Mouse (Mus musculus) forebrain, postnatal 0 days (tissue): Measurements from ENCODE around the gene Prmt2. TPM values are rescaled to one million over a fixed set of nuclear protein-coding genes. Genes with fewer than 3 reads are reported as not detected.

Source experiments
- ATAC-seq: fragments of 200-750 bp; cut with Nextera tagmentation; 2 replicates; pipeline ENCODE4 v1.8.0; 2017; ENCODE audit warnings: mild to moderate bottlenecking, moderate library complexity
- DNase-seq: peaks from one replicate; pipeline ENCODE4 v3.0.0-alpha.2; 2015
- H3K27ac ChIP-seq: fragments of 300-500 bp; sonication (generic); 2 replicates; pipeline ENCODE4 v1.5.1; 2014; ENCODE audit warnings: low read depth, mild to moderate bottlenecking, antibody characterized with exemption, low read length, moderate library complexity, mixed read lengths
- H3K27me3 ChIP-seq: fragments of 300-500 bp; sonication (generic); 2 replicates; pipeline ENCODE4 v1.6.1; 2014; ENCODE audit warnings: mild to moderate bottlenecking, low read length, mixed read lengths; ENCODE audit not compliant: insufficient read depth
- H3K36me3 ChIP-seq: fragments of 300-500 bp; sonication (generic); 2 replicates; pipeline ENCODE4 v1.6.1; 2014; ENCODE audit warnings: mild to moderate bottlenecking, moderate library complexity; ENCODE audit not compliant: insufficient read depth
- H3K4me1 ChIP-seq: fragments of 300-500 bp; sonication (generic); 2 replicates; pipeline ENCODE4 v1.6.1; 2014; ENCODE audit warnings: antibody characterized with exemption; ENCODE audit not compliant: insufficient read depth
- H3K4me2 ChIP-seq: fragments of 300-500 bp; sonication (generic); 2 replicates; pipeline ENCODE4 v1.6.1; 2014; ENCODE audit warnings: low read depth, mild to moderate bottlenecking, moderate library complexity
- H3K4me3 ChIP-seq: fragments of 300-500 bp; sonication (generic); 2 replicates; pipeline ENCODE4 v1.5.1; 2014; ENCODE audit warnings: low read depth, low read length, mixed read lengths
- H3K9ac ChIP-seq: fragments of 300-500 bp; sonication (generic); 2 replicates; pipeline ENCODE4 v1.6.1; 2014; ENCODE audit warnings: mild to moderate bottlenecking
- H3K9me3 ChIP-seq: fragments of 300-500 bp; sonication (generic); 2 replicates; pipeline ENCODE4 v1.6.1; 2016; ENCODE audit warnings: low read length
- CTCF ChIP-seq: sonication (generic); IDR thresholded peaks from 2 replicates; pipeline ENCODE4 v1.5.1; 2016; ENCODE audit warnings: antibody characterized with exemption, control low read depth, low read depth
- WGBS: fragments of 180-500 bp; shearing (Covaris S2); extraction: QIAGEN DNeasy Blood & Tissue Kit; methylation state at CpG from one replicate; pipeline ENCODE4 v1.1.7; 2014; 5-methylcytosine and 5-hydroxymethylcytosine counted together
- polyA plus RNA-seq: library from polyadenylated mRNA; unstranded; fragments of >200 nt; fragmentation: Nextera tagmentation; extraction: Ambion mirVana; gene quantifications from 2 replicates; pipeline ENCODE4 v1.2.1, GENCODE M21; 2015
- total RNA-seq: library from RNA; depleted of rRNA; stranded (reverse); fragments of >200 nt; gene quantifications from 2 replicates; pipeline ENCODE4 v1.2.3, GENCODE M21; 2014; rRNA removed

The Prmt2 gene
- total RNA-seq (155 and 162 TPM in 2 replicates), polyA plus RNA-seq (203 and 262 TPM in 2 replicates)

DNA sequence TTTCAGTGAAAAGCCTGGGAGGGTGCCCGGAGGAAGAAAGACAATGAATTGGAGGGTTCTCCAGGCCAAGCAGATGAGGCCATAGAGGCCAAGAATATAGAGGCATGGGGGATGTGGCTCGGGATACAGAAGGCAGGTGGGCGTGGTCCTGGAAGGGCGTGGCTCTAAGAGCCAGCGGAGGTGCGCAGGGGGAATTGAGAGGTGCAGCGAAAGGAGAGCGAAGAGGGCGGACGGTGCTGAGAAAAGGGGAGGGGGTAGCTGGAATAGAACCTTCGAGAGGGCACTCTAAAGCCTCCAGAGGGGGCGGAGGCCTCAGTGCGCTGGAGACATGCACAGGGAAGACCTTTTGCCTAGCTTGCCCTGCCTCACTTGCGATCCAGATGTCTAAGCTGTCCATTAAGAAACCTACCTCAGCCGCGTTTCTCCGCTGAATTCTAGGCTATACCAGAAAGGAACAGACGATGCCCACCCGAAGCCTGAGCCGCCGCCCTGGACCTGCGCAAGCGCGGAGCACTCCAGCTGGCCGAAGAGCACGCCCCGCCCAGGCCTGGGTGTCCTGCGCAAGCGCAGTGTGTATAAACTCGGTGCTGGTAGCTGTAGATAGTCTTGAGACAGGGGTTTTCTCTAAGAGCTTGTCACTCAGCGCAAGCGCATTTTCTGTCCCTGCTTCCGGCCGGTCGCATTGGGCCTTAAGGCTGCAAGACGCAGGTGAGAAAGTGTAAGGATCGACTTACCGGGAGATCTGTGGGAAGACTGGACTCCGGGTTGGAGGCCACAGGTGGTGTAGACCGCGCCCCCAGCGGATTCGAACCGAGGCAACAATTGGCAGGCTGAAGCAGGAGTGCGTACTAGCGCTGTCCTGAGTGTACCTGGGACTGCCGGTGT is at the start of gene Prmt2:
TSS of gene Prmt2 (minus strand) at position 525 of the 885 bp plus-strand sequence.
- peak; percentile 35; the same call in 1 of the 2 replicates for TF ChIP-seq CTCF
- Histone ChIP-seq H3K4me1 (peaks cover 19% of the 10 kb centered on the region; the same call in 1 of the 2 replicates), H3K27me3 (no peaks in the 10 kb centered on the region), H3K36me3 (no peaks in the 10 kb centered on the region; the same call in 1 of the 2 replicates), H3K4me2 (peak within 1 kb of the TSS; percentile 58), H3K9ac (peak within 1 kb of the TSS; percentile 86), H3K9me3 (no peaks in the 10 kb centered on the region), H3K27ac (peak within 1 kb of the TSS; percentile 84), H3K4me3 (peak within 1 kb of the TSS; percentile 70)
- under 1% methylated on average over 47 of the region's 47 CpGs for WGBS
- peak; percentile 97 for DNase-seq
- ATAC-seq = peak; percentile 99

DNA sequence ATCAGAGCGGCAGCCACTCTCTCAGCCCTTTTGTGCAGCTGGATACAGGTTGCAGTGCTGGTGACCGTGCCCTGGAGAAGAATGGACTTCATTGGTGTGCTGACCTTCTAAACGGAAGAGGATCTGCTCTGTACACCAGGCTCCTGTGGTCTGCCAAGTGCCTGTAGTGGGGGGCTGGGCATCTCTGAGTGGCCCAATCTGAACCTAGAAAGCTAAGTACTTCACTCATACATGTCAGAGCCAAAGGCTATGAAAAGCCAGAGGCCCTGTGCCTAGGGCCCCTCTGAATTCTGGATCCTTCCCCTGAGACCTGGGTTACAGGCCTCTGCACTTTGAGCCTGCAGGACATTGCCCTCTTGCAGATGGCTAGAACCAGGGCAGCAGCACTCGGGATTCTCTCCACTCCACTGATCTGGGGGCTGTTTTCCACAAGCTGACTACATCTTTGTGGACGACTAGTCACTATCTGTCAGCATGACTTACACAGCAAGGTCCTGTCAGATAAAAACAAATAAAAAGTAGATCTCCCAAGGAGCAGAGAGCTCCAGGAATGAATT is 41.0 kb upstream of the Prmt2 start:
- Histone ChIP-seq H3K36me3 (peaks cover 81% of the 10 kb centered on the region), H3K27ac (no peak overlapping the region), H3K27me3 (no peaks in the 10 kb centered on the region), H3K4me2 (no peak overlapping the region), H3K4me1 (no peaks in the 10 kb centered on the region), H3K9me3 (no peaks in the 10 kb centered on the region), H3K4me3 (no peak overlapping the region), H3K9ac (no peak overlapping the region)
- no peak for TF ChIP-seq CTCF
- no peak for ATAC-seq
- DNase-seq = no peak
- WGBS = 75% methylated on average over 5 of the region's 5 CpGs

DNA sequence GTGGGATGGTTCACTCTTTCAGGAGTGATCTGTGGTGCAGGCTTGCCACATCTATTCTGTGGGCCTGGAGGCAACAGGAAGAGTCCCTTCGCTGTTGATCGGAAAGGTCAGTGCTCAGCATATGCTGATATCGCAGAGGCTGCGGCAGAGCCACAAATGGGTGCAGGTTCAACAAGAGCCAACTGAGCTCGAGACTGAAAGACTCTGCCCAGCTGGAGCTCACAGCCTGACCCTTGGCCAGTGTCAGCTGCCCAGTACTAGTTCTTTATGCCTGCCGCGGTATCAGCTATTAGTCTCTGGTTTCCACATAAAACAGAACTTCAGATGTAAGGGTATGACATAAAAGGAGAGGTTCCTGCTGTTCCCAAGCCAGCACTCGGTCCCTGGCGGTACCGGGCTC is 37.6 kb upstream of the Prmt2 start:
- Histone ChIP-seq H3K4me1 (no peaks in the 10 kb centered on the region), H3K27ac (no peak overlapping the region), H3K4me2 (no peak overlapping the region), H3K4me3 (no peak overlapping the region), H3K9ac (no peak overlapping the region), H3K27me3 (no peaks in the 10 kb centered on the region), H3K9me3 (no peaks in the 10 kb centered on the region), H3K36me3 (peaks cover 86% of the 10 kb centered on the region)
- DNase-seq (no peak), ATAC-seq (no peak)
- TF ChIP-seq CTCF = no peak
- WGBS = 82% methylated on average over 10 of the region's 10 CpGs

GRCm38 (mm10) chr10:76271238-76271637 is 33.6 kb upstream of the Prmt2 start:
- H3K9ac ChIP-seq = no peak overlapping the region
- ATAC-seq (0 out of 2 replicates have a peak, but pooled peaks have one; percentile 45), DNase-seq (peak; percentile 18)
- no peak overlapping the region for H3K27ac ChIP-seq
- no peak overlapping the region for H3K4me3 ChIP-seq
- no peaks in the 10 kb centered on the region for H3K27me3 ChIP-seq
- peak; percentile 60 for TF ChIP-seq CTCF
- 57% methylated on average over 8 of the region's 8 CpGs for WGBS
- no peaks in the 10 kb centered on the region for H3K9me3 ChIP-seq
- H3K36me3 ChIP-seq = peaks cover 81% of the 10 kb centered on the region
- no peak overlapping the region for H3K4me2 ChIP-seq
- H3K4me1 ChIP-seq = no peaks in the 10 kb centered on the region

DNA sequence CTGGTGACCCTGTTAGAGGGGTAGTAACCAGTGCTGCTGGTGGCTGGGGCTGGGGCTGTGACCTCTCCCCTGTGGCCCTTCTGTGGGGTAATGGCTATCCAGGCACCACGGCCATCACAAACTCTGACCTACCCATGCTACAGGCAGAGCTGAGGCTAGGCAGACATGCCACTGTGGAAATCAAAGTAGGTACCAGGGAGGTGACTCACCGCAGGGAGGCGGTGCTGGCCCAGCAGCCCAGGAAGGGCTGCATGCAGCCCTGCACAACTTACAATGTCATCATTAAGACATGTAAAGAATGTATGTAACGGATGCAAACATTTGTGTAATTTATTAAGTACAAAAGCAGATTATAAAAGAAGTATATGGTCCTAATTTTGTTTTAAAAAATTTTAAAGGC is 24.8 kb upstream of the Prmt2 start:
- no peak for DNase-seq
- Histone ChIP-seq H3K36me3 (peaks cover 40% of the 10 kb centered on the region), H3K4me3 (no peak overlapping the region), H3K27ac (no peak overlapping the region), H3K4me2 (no peak overlapping the region), H3K4me1 (no peaks in the 10 kb centered on the region), H3K27me3 (no peaks in the 10 kb centered on the region), H3K9me3 (no peaks in the 10 kb centered on the region), H3K9ac (no peak overlapping the region)
- WGBS = 84% methylated on average over 4 of the region's 4 CpGs
- no peak for ATAC-seq
- TF ChIP-seq CTCF = no peak

DNA sequence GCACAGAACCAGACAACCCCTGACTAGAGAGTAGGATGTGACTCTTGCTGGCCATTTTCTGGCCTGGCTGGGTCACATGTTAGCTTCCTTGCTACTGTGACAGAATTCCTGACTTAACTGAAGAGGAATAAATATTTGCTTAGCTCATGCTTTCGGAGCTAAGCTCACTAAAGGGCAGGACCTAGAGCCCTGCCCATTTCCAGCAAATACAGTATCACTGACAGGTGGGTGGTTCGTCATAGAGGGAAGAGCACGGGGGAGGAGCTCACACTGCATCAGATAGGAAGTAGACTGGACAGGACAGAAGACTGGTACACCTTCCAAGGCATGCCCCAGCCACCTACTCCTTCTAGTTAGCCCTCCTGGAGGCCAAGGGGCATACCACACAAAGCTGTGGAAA is 23.8 kb upstream of the Prmt2 start:
- no peak for ATAC-seq
- no peak for TF ChIP-seq CTCF

More for the DNA sequence above, 23.8 kb upstream of the Prmt2 start:
- Histone ChIP-seq H3K9ac (no peak overlapping the region), H3K4me2 (no peak overlapping the region), H3K36me3 (peaks cover 33% of the 10 kb centered on the region), H3K4me1 (no peaks in the 10 kb centered on the region), H3K27me3 (no peaks in the 10 kb centered on the region), H3K27ac (no peak overlapping the region), H3K9me3 (no peaks in the 10 kb centered on the region), H3K4me3 (no peak overlapping the region)
- 87% methylated on average over 3 of the region's 3 CpGs for WGBS
- DNase-seq = no peak
